Mouse (Mus musculus) right cerebral cortex, postnatal 4 days (tissue): ENCODE results near the gene Ccl17.
A peak's percentile ranks its signal among the peaks of the same experiment; 100 is the strongest.

Source experiments
- DNase-seq: peaks from one replicate; pipeline ENCODE4 v3.0.0-alpha.2; 2022

The Ccl17 gene

GRCm38 (mm10) chr8:94789256-94789955 lies 20.8 kb upstream of the Ccl17 start:
- no peak for DNase-seq

- DNase-seq, result no peak
Observed at GRCm38 (mm10) chr8:94794368-94794767, 15.9 kb upstream of the Ccl17 start.

GRCm38 (mm10) chr8:94794782-94795181 lies 15.5 kb upstream of the Ccl17 start:
- no peak for DNase-seq

- no peak for DNase-seq
Observed at GRCm38 (mm10) chr8:94800278-94800968, 9.8 kb upstream of the Ccl17 start.

GRCm38 (mm10) chr8:94801293-94802095 lies 8.8 kb upstream of the Ccl17 start:
- no peak for DNase-seq

GRCm38 (mm10) chr8:94802375-94802774 lies 7.9 kb upstream of the Ccl17 start:
- no peak for DNase-seq

GRCm38 (mm10) chr8:94803551-94803950 lies 6.7 kb upstream of the Ccl17 start:
- no peak for DNase-seq

- DNase-seq, result no peak
Observed at GRCm38 (mm10) chr8:94804546-94805340, 5.5 kb upstream of the Ccl17 start.

- DNase-seq, result no peak
Observed at GRCm38 (mm10) chr8:94805811-94806210, 4.4 kb upstream of the Ccl17 start.

GRCm38 (mm10) chr8:94807506-94807905 lies 2.7 kb upstream of the Ccl17 start:
- no peak for DNase-seq

GRCm38 (mm10) chr8:94808372-94808771 lies 1.9 kb upstream of the Ccl17 start:
- DNase-seq, result no peak

GRCm38 (mm10) chr8:94810855-94811254 lies 602 bp downstream of the Ccl17 start:
- DNase-seq, result no peak

- DNase-seq, result no peak
Observed at GRCm38 (mm10) chr8:94811654-94812053, 1.4 kb downstream of the Ccl17 start.

- peak; percentile 89 for DNase-seq
Observed at GRCm38 (mm10) chr8:94812645-94813098, 2.4 kb downstream of the Ccl17 start.

GRCm38 (mm10) chr8:94814556-94814955 lies 4.3 kb downstream of the Ccl17 start:
- DNase-seq, result no peak

GRCm38 (mm10) chr8:94817933-94818332 lies 7.7 kb downstream of the Ccl17 start:
- DNase-seq, result no peak

- no peak for DNase-seq
Observed at GRCm38 (mm10) chr8:94819671-94820179, 9.5 kb downstream of the Ccl17 start.

- no peak for DNase-seq
Observed at GRCm38 (mm10) chr8:94820553-94820952, 10.3 kb downstream of the Ccl17 start.

GRCm38 (mm10) chr8:94821381-94821780 lies 11.1 kb downstream of the Ccl17 start:
- DNase-seq, result no peak

- peak; percentile 69 for DNase-seq
Observed at GRCm38 (mm10) chr8:94822637-94823560, 12.6 kb downstream of the Ccl17 start.

GRCm38 (mm10) chr8:94825170-94825569 lies 14.9 kb downstream of the Ccl17 start:
- DNase-seq, result no peak
